Mouse (Mus musculus) CD8-positive naive resting alpha-beta T cell, adult 2 months (primary cell): ENCODE data around the gene Chn1.

Source experiments
- DNase-seq, 2 experiments: peaks; one replicate each; pipeline ENCODE4 v3.0.0; 2022; ENCODE audit warnings: low read depth in 2 of 2, low spot score in 2 of 2

Chn1 gene

GRCm38 (mm10) chr2:73593101-73593439 lies 182.1 kb downstream of the Chn1 start:
- no peak for DNase-seq

- no peak for DNase-seq
These were observed 182.7 kb downstream of the Chn1 start for GRCm38 (mm10) chr2:73592231-73593100.

GRCm38 (mm10) chr2:73591246-73591645 lies 183.9 kb downstream of the Chn1 start:
- DNase-seq = no peak

GRCm38 (mm10) chr2:73590106-73590505 lies 185.0 kb downstream of the Chn1 start:
- no peak for DNase-seq

DNA sequence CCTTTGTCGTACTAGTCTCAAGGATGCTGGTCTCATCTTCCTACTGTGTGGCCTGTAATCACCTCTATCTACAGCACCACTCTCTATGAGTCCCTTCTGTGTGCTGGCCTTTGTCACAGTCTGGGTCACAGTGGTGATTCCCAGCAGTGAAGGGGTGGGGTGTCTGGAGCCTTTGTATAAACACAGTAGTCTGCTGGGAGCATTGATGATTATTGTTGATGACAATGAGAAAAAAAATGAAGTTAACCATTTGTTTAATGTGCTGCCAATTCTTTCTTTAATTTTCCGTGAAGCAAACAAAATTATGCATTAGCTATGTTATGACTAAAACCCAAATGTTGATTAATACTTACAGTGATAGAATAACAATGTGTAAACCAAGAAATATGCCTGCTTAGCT lies 186.2 kb downstream of the Chn1 start:
- no peak for DNase-seq

GRCm38 (mm10) chr2:73587109-73587506 lies 188.0 kb downstream of the Chn1 start:
- DNase-seq = no peak

GRCm38 (mm10) chr2:73586392-73587108 lies 188.6 kb downstream of the Chn1 start:
- DNase-seq = no peak

GRCm38 (mm10) chr2:73585347-73585831 lies 189.8 kb downstream of the Chn1 start:
- DNase-seq = no peak

DNA sequence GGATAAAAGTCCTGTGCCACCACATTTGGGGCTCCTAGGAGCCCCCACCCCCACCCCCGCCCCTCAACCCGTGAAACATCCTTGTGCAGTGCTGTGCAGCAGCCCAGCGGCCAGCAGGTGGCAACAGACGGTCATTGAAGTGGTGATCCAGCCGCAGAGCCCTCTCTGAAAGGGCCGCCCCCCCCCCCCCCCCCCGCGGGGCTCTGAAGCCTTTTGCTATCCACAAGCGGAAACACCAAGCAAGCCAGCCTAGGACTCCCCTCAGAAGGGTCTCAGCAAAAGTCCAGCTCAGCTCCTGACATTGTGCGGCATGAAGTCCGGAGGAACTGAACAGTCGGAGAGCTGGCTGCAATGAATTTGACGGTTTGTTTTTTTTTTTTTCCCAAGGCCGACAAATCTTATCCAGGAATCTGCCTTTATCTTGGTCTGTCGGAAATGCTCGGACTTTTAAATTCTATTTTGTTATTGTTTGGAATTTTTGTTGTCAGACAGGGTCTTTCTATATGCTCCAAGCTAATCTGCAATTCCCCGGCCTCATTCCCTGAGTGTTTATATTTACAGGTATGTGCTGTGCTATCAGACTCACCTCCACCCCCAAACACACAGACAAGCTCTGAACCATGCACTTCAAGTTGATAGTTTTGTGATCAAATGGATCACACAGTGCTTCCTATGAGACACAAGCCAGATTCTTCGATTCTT lies 190.3 kb downstream of the Chn1 start:
- DNase-seq = no peak

GRCm38 (mm10) chr2:73580720-73581119 lies 194.4 kb downstream of the Chn1 start:
- no peak for DNase-seq

DNA sequence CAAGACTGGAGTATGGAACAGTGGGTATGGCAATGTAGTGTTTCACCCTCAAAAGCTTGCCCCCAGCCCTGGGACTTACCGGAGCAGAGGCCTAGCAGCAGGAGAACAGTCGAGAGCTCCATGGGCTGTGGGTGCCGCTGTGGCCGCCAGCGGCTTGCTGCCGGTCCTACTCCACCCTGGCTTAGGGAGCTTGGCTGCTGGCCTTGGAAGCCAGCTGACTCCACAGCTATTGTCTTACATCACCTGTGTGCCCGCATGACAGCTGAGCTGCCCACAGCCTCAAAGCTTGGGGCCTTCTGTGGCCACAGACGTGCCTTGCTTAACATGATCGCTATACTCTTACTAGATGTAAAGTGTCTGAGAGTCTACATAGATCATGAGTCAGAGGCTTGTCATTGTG lies 195.0 kb downstream of the Chn1 start, which contains the start of gene Chrna1:
Gene Chrna1 (minus strand): TSS at position 173 of the 400 bp plus-strand sequence.
- no peak for DNase-seq

- DNase-seq = no peak
These were observed 196.0 kb downstream of the Chn1 start for GRCm38 (mm10) chr2:73579168-73579567.

GRCm38 (mm10) chr2:73574418-73574817 lies 200.7 kb downstream of the Chn1 start:
- no peak for DNase-seq

DNA sequence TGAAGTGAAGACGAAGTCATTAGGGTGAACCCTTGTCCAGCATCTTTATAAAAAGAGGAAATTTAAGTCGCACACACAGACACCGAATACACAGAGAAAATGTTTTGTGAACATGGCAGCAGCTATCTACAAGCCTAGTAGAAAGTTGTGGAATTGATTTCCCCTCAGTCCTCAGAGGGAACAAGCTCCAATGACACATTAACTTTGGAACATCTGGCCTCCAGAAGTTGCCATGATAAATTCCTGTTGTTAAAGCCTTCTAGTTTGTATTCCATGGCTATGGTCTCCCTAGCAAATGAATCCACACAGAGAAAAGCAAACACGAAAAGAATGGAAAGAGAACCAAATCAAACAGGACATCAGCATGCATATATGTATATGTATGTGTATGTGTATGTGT lies 201.6 kb downstream of the Chn1 start:
- DNase-seq = no peak

GRCm38 (mm10) chr2:73572539-73573372 lies 202.4 kb downstream of the Chn1 start:
- DNase-seq = peak in 1 of 2 experiments; percentile 32

GRCm38 (mm10) chr2:73571901-73572300 lies 203.2 kb downstream of the Chn1 start:
- no peak for DNase-seq

DNA sequence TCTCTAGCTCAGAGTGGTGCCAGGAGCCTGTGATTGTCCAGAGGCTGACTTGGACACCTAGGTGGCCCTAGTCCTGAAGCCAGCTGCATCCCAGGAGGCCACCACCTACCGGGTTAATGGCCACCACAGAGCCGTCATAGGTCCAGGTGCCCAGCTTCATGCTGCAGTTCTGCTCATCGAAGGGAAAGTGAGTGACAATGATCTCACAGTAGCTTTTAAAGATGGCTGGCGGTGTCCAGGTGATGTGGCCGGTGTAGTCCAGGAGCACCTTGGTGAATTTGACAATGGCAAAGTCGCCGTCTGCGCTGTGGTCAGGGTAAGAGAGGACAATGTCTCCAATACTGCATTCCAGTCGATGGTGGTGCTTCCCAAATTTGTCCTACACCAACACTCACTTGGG lies 203.8 kb downstream of the Chn1 start:
- DNase-seq = no peak

GRCm38 (mm10) chr2:73566989-73567605 lies 208.0 kb downstream of the Chn1 start:
- peak; percentile 44 to 63 for DNase-seq

DNA sequence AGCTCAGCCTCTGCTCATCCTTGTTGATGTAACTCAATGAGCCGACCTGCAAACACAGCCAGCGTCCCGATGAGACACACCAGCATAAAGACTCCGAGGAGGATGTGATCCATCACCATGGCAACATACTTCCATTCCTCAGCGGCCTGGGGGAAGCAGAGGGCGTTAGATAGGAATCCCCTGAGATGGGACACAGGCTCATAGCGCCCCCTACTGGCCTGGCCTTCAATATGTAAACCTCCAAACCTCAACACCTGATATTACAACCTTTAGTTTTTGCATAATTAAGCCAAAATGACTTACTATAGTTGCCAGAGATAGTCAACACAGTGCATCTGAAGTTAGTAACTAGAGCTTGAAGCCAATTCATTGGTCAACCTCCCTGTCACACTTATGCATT lies 209.0 kb downstream of the Chn1 start:
- peak; percentile 37 to 53 for DNase-seq

- DNase-seq = no peak
These were observed 211.5 kb downstream of the Chn1 start for GRCm38 (mm10) chr2:73563690-73564089.
